Mouse (Mus musculus) mature B cell (primary cell): ENCODE data around the gene Gnat1.

Source experiments
- in situ Hi-C: fragments of 300-500 bp; cut with MboI; formaldehyde crosslinking; loops from 2 replicates; pipeline ENCODE4 v1.14.3; 2019

The Gnat1 gene

GRCm38 (mm10) chr9:107646975-107647374 is 32.5 kb downstream of the Gnat1 start:
- in situ Hi-C loops, result no loop called here

GRCm38 (mm10) chr9:107645577-107645976 is 33.9 kb downstream of the Gnat1 start:
- in situ Hi-C loops, result no loop called here

GRCm38 (mm10) chr9:107645153-107645510 is 34.4 kb downstream of the Gnat1 start:
- in situ Hi-C loops, result no loop called here

- in situ Hi-C loops, result no loop called here
Observed at GRCm38 (mm10) chr9:107644495-107645152, 34.9 kb downstream of the Gnat1 start.

DNA sequence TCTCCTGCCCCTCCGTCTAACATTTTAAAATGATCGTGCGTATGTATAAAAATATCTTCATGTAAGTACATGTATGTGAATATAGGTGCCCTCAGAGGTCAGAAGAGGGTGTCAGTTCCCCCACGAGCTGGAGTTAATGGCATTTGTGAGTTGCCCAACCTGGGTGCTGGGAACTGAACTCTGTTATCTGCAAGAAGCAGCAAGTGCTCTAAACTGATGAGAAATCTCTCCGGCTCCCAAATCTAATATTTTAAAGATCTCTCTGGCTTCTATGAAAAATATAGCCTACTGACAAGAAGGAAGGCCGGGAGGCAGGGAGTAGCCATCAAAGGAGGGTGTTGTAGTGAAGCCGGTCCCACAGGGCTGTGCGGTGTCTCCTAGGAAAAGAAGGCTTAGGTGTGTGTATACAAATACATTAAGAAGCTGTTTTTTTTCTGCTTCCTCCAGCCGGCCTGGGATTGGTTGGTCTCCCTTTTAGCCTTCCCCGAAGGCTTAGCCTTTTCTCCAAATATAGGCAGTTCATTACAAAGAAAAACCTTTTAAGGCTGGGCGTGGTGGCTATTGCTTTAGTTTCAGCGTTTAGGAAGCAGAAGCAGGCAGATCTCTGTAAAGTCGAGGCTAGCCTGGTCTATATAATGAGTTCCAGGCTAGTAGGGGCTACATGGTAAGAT is 35.8 kb downstream of the Gnat1 start:
- in situ Hi-C loops, result no loop called here

- in situ Hi-C loops, result no loop called here
Observed at GRCm38 (mm10) chr9:107641666-107642065, 37.8 kb downstream of the Gnat1 start.

GRCm38 (mm10) chr9:107640257-107640772 is 39.2 kb downstream of the Gnat1 start:
- in situ Hi-C loops, result no loop called here

DNA sequence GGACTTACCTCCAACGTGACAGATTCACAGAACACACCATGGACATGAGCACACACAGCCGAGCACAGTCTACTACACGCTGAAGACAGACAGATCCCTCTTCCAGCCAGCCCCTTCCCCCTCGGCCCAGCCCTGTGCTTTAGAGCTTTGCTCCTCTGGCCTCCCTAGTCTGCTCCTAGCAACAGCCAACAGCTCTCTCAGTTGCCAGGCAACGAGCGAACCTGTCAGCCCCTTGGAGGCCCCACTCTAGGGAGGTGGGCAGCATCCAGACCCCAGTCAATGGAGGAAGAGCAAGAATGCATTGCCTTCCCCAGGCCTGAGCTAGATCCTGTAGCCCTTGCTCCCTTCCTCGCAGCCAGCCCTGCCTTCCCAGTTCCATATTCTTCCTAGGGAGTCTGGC is 42.4 kb downstream of the Gnat1 start:
- in situ Hi-C loops, result no loop called here

DNA sequence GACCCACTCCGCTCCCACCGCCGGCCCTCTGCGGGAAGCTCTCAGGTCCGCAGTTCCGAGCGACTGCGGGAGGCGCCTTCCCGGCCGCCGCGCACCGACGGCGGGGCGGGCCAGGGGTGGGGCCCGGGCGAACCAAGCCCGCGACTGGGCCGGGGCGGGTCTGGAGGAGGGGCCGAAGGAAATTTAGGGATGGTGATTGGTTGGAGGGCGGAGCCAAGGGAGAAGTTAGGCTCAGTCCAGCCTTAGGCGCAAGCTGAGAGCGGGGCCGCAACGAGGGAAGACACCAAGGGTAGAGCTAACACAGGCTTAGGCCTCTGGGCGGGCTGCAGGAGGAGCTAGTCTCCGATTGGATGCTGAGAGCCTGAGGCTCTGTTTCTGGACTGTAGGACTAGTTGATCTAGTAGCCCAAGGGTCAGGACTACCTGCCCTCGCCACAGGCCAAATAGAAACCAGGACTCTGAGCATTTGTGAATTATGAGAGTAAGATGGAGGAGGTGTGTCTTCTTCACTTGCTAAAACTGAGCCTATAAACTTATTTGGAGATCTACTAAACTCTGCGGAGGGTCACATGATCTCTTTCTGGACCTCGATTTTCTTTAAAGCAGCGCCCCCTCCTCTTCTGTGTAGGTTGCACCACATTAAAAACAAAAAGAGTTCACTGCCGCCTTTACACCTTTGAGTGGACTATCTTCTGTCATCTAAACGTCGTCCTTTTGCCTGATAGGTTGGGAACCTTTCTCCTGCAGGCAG is 44.1 kb downstream of the Gnat1 start, which contains the start of gene Gnai2:
Gene Gnai2 (minus strand): TSS at position 89 of the 750 bp plus-strand sequence.
- in situ Hi-C loops, result no loop called here

DNA sequence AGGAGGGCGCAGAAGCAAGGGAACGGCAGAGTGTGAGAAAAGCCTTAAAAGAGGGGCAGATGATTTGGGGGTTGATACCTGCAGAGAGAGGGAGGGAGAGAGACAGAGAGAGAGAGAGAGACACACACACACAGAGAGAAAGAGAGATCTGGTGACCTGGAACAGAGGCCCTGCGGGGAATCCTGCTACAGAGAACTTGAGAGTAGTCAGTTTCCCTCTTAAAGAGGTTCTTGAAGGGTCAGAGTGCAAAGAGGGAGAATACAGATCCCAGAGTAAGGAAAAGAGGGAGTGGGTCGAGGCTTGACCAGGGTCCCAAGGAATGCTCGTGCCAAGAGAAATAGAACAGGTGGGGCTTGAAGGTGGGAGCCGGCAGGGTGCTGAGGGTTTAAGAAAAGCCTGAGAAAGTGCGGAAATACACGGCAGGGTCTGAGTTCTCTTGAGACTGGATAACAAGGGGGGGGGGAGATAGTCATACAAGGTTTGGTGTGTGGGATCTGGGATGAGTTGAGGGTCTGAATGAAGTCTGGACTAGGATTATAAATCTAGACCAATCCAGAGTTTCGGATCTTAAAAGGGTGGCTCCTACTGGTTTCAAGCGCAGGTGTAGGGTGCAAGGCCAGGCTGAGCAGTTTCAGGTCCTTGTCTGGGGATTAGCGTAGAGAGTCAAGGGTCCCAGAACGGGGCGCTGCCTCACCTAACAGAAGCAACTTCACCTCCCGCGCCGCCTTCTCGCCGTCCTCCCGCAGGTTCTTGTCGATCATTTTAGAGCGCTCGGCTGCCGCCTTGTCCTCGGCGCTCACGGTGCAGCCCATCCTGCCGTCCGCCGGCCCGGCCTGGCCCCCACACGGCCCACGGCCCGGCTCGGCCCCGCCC is 44.9 kb downstream of the Gnat1 start:
- in situ Hi-C loops, result no loop called here

DNA sequence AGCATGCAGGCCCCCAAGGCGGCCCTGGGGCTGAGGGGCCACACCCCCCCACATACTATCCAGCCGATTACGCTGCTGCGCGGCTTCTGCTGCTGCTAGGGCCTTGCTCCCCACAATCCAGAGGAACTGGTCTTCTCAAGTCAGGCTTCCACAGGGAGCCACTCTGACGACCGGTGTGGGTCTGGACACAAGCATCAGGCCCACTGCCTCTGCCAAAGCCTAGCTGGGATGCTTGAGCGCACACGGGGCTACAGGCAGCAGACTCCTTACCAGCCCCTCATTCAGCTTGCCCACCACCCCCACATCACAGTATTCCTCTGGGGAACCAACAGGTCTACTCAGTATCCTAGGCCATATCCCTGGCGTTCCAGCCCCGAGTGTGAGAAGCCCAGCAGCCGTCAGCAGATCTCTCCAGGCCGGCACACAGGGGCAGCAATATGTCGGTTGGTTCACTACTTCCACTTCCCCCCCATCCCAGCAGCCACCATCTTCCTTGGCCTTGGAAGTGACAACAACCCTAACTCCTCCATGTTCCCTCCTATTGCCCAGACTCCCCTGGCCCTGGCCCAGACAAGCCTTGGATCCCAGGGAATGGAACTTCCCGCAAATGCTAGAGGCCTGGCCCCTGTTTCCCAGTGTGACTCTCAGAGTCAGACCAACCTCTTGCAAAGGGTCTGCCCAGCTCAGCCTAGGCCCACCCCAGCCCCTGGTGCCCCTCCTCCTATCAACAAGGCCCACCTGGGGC is 45.7 kb downstream of the Gnat1 start:
- in situ Hi-C loops, result no loop called here

GRCm38 (mm10) chr9:107633091-107633660 is 46.3 kb downstream of the Gnat1 start:
- in situ Hi-C loops, result no loop called here

GRCm38 (mm10) chr9:107632478-107632877 is 47.0 kb downstream of the Gnat1 start:
- in situ Hi-C loops, result no loop called here

DNA sequence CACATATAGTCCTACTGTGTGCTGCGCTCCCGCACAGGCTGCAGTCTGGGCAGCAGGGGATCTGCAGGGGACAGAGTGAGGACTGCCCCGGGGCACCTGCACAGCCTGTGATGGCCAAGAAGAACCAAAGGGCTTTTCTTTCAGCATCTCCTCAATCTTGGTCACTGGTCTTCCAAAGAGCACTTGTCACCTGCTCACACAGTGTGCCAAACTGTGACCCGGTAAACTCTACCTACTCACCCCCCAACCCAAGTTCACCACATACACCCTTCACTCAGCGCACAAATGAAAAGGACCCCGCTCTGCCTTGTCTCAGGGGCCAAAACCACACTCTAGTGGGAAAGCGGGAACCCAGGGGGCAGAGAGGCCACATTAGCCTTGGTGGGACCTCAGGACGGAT is 47.7 kb downstream of the Gnat1 start:
- in situ Hi-C loops, result no loop called here

DNA sequence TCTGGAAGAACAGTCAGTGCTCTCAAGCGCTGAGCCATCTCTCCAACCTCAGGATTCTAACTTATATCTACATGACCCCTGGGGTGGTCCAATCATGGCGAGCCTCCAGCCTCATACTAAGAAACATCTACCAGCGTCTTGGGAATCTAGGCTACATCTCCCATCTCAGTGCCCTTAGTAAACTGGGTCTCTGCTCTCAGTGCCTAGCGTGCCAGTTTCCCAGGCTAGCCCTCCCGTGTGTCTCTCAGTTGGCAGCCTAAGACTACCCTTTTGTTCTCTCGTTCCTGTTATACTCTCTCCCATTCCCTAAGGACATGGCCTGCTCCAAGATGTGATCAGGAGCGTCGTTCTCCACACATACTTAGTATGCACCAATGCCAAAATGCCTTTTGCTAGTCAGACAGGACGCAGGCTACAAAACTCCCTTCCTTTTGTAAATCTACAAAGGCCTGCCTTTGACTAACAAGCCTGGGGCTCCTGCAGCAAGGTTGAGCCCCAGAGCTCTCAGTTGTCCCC is 48.1 kb downstream of the Gnat1 start:
- in situ Hi-C loops, result no loop called here

DNA sequence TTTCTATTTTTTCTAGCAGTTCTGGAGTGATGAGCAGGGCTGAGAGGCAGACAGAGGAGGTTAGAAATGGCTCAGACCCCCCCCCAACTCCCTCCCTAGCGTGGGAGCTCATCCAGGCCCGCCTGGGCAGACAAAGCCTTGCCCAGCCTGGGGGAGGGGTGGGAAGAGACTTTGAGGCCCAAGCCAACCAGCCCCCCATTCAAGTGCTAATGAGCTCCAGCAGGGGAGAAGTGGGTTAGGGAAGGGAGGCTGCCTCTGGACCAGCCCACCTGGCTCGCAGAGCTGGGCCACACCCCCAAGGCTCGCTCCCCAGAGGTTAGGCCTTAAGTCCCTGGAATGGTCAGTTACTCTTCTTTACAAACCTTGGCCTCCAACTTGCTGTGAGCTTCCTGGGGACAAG is 48.9 kb downstream of the Gnat1 start:
- in situ Hi-C loops, result no loop called here

DNA sequence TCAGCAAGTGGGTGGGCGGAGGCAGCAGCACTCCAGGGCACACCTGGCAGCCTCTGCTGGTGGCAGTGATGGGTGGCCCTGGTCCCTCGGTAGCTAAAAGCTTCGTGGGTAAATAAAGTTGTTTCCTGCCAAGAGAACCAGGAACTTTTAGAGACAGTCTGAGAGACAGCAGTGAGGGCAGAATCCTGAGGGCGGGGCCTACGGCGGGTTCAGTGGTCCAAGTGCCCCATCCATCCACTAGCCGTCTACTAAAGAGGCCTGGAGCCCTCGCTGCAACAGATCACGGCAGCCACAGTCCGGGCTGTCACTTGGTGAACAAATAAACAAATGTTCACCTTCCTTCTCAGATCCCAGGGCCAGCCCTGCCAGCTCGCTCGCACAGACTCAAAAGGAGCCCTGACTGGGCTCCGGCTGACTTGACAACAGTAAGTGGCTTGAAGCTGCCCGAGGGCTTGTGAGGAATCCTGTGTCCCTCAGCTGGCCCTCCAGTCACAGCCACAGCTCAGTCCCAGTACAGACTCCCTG is 49.5 kb downstream of the Gnat1 start:
- in situ Hi-C loops, result no loop called here

DNA sequence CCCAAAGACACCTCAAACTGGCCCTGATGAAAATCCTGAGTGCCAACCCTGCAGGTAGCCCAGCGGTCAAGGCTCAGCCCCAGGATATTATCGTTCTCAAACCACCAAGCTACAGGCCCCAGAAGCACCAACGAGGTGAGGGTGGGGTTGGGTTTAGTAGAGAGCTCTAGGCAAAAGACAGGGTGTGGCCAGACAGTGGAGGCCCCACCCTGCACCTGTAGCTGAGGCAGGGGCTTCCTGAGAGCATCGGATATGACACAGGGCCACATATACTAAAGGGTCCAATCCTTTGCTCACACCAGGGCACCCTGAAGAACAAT is 50.1 kb downstream of the Gnat1 start:
- in situ Hi-C loops, result no loop called here

DNA sequence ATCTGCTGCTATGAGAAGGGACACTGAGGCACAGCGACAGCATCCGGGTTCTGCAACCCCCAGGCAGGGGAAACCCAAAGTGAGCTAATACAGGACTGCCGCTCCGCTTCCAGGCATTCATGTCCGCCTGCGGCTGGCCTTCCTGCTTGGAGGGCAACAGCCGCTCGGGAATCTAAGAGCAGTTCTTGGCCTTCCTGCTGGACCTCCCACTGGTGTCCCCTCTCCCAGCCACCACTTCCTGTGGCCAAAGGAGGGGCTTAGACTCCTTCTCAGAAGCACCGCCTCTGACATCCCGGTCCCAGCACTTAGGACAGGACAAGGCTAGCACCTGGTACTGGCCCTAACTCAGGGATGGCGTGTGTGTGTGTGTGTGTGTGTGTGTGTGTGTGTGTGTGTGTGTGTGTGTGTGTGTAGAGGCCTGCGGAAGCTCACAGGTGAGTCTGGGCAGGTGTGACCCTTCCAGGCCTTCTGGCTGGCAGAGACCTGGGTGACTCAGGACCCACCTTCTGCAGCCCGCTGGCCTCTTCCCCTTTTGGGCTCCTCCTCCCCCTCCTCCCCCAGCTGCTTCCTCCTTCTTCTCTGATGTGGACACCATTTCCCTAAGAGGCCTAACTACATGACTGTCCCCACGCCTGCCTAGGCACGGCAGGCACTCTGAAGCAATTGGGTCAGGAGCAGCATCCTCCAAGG is 50.6 kb downstream of the Gnat1 start:
- in situ Hi-C loops, result no loop called here
